28 mouse cellular contexts compared by ENCODE assay signal in the genomic region with DNA sequence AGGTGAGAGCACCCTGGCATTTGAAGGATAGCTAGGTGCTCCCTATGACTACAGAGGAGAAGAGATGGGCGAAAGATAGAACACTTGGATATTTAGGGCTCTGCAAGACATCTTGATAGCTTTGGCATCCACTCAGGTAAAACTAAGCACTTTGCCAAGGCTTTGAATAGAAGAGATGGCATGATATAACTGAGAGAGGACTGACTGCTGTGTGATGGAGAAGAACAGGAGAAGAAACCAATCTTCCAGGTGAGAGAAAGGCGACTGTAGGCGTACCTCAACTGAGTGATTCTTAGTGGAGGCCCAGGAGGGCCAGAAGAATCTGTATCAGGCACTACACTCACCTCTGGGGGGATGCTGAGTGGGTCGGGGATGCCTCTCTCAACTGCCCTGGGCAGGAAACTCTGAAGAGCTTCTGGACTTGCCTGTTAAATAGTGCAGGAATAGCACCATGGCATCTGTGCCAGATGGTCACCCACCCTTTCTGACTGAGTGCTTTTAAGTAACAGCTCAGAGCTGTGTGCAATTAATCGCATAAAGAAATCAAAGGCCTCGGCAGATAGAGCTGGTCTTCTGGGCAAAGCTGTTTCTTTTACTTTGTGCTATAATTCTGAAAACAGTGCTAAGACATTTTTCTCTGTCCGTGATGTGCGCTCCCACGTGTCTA. TPM values are rescaled to one million over a fixed set of nuclear protein-coding genes. Genes with fewer than 3 reads are reported as not detected.
"Had no signal": no experiment of that assay in that cellular context is flagged by ENCODE, and none has a peak within 500 bp of the region (broad histone marks: within the 10 kb centered on the region; RNA-seq: fewer than 3 reads in every experiment).

No protein-coding gene starts in this region.

- H3K9me3 ChIP-seq: heart, embryonic 13.5 days; heart, embryonic 15.5 days; hindbrain, embryonic 13.5 days; hindbrain, embryonic 15.5 days; kidney, embryonic 15.5 days; limb, embryonic 13.5 days; limb, embryonic 15.5 days; liver, embryonic 12.5 days had no signal

- H3K4me1 ChIP-seq: heart, embryonic 13.5 days; heart, embryonic 15.5 days; hindbrain, embryonic 15.5 days; kidney, embryonic 15.5 days; limb, embryonic 15.5 days; liver, embryonic 12.5 days had no signal

- H3K4me3 ChIP-seq: heart, adult 2 months; heart, embryonic 13.5 days; heart, embryonic 15.5 days; hindbrain, embryonic 13.5 days; hindbrain, embryonic 15.5 days; kidney, embryonic 15.5 days; limb, embryonic 13.5 days; limb, embryonic 15.5 days; liver, embryonic 12.5 days had no signal

- DNase-seq: forebrain, postnatal 0 days; gastrocnemius, postnatal 14 days; gastrocnemius, postnatal 36 days; heart, adult 11 months; heart, adult 2 months; heart, postnatal 14 days; heart, postnatal 36 days; kidney, adult 11 months; kidney, adult 2 months; kidney, adult 9 months; kidney, postnatal 14 days; kidney, postnatal 36 days had no signal

- H3K27me3 ChIP-seq: heart, embryonic 13.5 days; heart, embryonic 15.5 days; hindbrain, embryonic 13.5 days; hindbrain, embryonic 15.5 days; kidney, embryonic 15.5 days; limb, embryonic 13.5 days; limb, embryonic 15.5 days; liver, embryonic 12.5 days had no signal

- H3K27ac ChIP-seq: heart, adult 2 months; heart, embryonic 13.5 days; heart, embryonic 15.5 days; hindbrain, embryonic 13.5 days; hindbrain, embryonic 15.5 days; hindbrain, postnatal 0 days; kidney, embryonic 15.5 days; kidney, postnatal 0 days; limb, embryonic 13.5 days; limb, embryonic 15.5 days; liver, embryonic 12.5 days; liver, embryonic 14.5 days had no signal

- H3K4me2 ChIP-seq: heart, embryonic 11.5 days; heart, embryonic 13.5 days; heart, embryonic 15.5 days; hindbrain, embryonic 13.5 days; hindbrain, embryonic 15.5 days; kidney, embryonic 15.5 days; limb, embryonic 13.5 days; limb, embryonic 15.5 days; liver, embryonic 12.5 days had no signal

- H3K9ac ChIP-seq: forebrain, postnatal 0 days; heart, embryonic 13.5 days; heart, embryonic 15.5 days; hindbrain, embryonic 13.5 days; hindbrain, embryonic 15.5 days; kidney, embryonic 15.5 days; limb, embryonic 13.5 days; limb, embryonic 15.5 days; liver, embryonic 12.5 days; liver, embryonic 14.5 days had no signal

- ATAC-seq: forebrain, postnatal 0 days; hindbrain, postnatal 0 days; liver, embryonic 12.5 days had no signal

RNA-seq across cellular contexts. Expression of a gene that starts 22.9 kb away (rescaled TPM):
- total RNA-seq: gastrocnemius, adult 18-20 months; gastrocnemius, adult 8-10 months; gastrocnemius, postnatal 36 days; heart, adult 2 months; heart, postnatal 14 days; heart, postnatal 36 days; left cerebral cortex, adult 18-20 months had no signal
- polyA plus RNA-seq: heart, embryonic 13.5 days; large intestine, adult 2 months; liver, embryonic 12.5 days; liver, embryonic 14.5 days had no signal
